Mouse (Mus musculus) 3134 (cell line): ENCODE results near the gene Zswim5.

ENCODE experiments used
- DNase-seq: peaks from one replicate; pipeline ENCODE4 v3.0.0-alpha.2; 2011; ENCODE audit warnings: low spot score; ENCODE audit not compliant: insufficient read length; ENCODE audit errors: extremely low read depth

The Zswim5 gene

GRCm38 (mm10) chr4:117002543-117003521 lies 125.7 kb downstream of the Zswim5 start:
- DNase-seq: no peak

- DNase-seq: no peak
These were observed 127.5 kb downstream of the Zswim5 start for GRCm38 (mm10) chr4:117004649-117005048.

- no peak for DNase-seq
These were observed 128.6 kb downstream of the Zswim5 start for GRCm38 (mm10) chr4:117005611-117006400.

- no peak for DNase-seq
These were observed 129.9 kb downstream of the Zswim5 start for GRCm38 (mm10) chr4:117007058-117007457.

- no peak for DNase-seq
These were observed 133.1 kb downstream of the Zswim5 start for GRCm38 (mm10) chr4:117010231-117010630.

- no peak for DNase-seq
These were observed 136.4 kb downstream of the Zswim5 start for GRCm38 (mm10) chr4:117013596-117013995.

GRCm38 (mm10) chr4:117014901-117015415 lies 137.8 kb downstream of the Zswim5 start:
- no peak for DNase-seq

- DNase-seq: no peak
These were observed 140.6 kb downstream of the Zswim5 start for GRCm38 (mm10) chr4:117017738-117018137.

- DNase-seq: no peak
These were observed 141.2 kb downstream of the Zswim5 start for GRCm38 (mm10) chr4:117018327-117018726.

GRCm38 (mm10) chr4:117019206-117020134 lies 142.3 kb downstream of the Zswim5 start, which contains the start of gene Eif2b3:
TSS of gene Eif2b3 (plus strand) at chr4:117019402.
- DNase-seq: peak; percentile 93

- DNase-seq: no peak
These were observed 146.3 kb downstream of the Zswim5 start for GRCm38 (mm10) chr4:117023469-117023868.

GRCm38 (mm10) chr4:117031105-117031504 lies 153.9 kb downstream of the Zswim5 start:
- no peak for DNase-seq
